Mouse (Mus musculus) embryonic facial prominence, embryonic 12.5 days (tissue): Measurements from ENCODE around the gene Rnf207. TPM values are rescaled to one million over a fixed set of nuclear protein-coding genes. Genes with fewer than 3 reads are reported as not detected.

Source experiments
- ATAC-seq: fragments of 200-750 bp; cut with Nextera tagmentation; 2 replicates; pipeline ENCODE4 v1.8.0; 2017; ENCODE audit not compliant: insufficient number of reproducible peaks, insufficient read depth, low FRiP score, low TSS enrichment
- H3K27ac ChIP-seq: fragments of 300-500 bp; sonication (generic); 2 replicates; pipeline ENCODE4 v1.5.1; 2016; ENCODE audit warnings: mild to moderate bottlenecking
- H3K27me3 ChIP-seq: fragments of 300-500 bp; sonication (generic); 2 replicates; pipeline ENCODE4 v1.6.1; 2016; ENCODE audit warnings: mild to moderate bottlenecking, moderate library complexity
- H3K36me3 ChIP-seq: fragments of 300-500 bp; sonication (generic); 2 replicates; pipeline ENCODE4 v1.6.1; 2016; ENCODE audit warnings: mild to moderate bottlenecking
- H3K4me1 ChIP-seq: fragments of 300-500 bp; sonication (generic); 2 replicates; pipeline ENCODE4 v1.6.1; 2016
- H3K4me2 ChIP-seq: fragments of 300-500 bp; sonication (generic); replicated peaks from 2 replicates; pipeline ENCODE4 v1.6.1; 2016; ENCODE audit warnings: mild to moderate bottlenecking, moderate library complexity
- H3K4me3 ChIP-seq: fragments of 300-500 bp; sonication (generic); 2 replicates; pipeline ENCODE4 v1.5.1; 2016; ENCODE audit warnings: mild to moderate bottlenecking
- H3K9ac ChIP-seq: fragments of 300-500 bp; sonication (generic); 2 replicates; pipeline ENCODE4 v1.6.1; 2016; ENCODE audit warnings: mild to moderate bottlenecking, moderate library complexity
- H3K9me3 ChIP-seq: fragments of 300-500 bp; sonication (generic); 2 replicates; pipeline ENCODE4 v1.6.1; 2016; ENCODE audit warnings: mild to moderate bottlenecking, moderate library complexity
- WGBS: fragments of 180-500 bp; shearing (Covaris S2); methylation state at CpG from one replicate; pipeline ENCODE4 v1.1.7; 2016; 5-methylcytosine and 5-hydroxymethylcytosine counted together
- polyA plus RNA-seq: library from polyadenylated mRNA; unstranded; fragments of >200 nt; fragmentation: Nextera tagmentation; extraction: Ambion mirVana; gene quantifications from 2 replicates; pipeline ENCODE4 v1.2.1, GENCODE M21; 2016

Rnf207 gene
- polyA plus RNA-seq, 1 experiment from 2014 or later = 1.0 TPM

DNA sequence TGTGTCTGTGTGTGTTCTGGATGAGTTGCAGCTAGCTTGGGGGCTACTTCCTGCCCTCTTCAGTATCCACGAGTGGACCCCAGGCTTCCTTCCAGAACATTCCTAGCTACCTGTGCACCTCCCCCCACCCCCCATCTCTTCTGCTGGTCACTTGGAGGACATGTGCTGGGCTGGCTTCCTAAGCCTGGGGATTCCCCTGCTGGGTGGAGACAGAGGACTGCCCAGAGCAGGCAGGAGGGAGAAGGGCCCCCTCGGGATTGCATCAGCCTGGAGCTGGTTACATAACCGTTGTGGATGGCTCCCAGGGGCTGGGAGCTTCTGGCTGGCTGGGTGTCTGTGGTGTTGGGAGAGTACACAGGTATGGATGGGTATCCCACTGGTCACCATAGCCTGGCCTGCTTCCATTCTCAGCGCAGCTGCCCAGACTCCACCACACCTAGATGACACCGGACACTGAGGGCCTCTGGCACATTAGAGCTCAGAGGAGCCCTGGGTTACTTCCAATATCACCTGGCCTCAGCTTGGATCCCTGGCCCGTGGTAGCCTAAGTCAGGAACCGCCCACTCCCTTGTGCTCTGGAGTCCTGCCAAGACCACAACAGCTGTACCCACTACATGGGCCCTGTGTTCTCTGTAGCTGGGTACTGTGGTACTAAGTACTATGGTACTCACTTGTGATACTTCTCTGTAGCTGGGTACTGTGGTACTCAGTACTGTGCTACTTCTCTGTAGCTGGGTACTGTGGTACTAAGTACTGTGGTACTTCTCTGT is 26.5 kb upstream of the Rnf207 start:
- no peak overlapping the region for H3K4me3 ChIP-seq
- WGBS = 58% methylated on average over 7 of the region's 7 CpGs
- no peak overlapping the region for H3K27ac ChIP-seq
- no peaks in the 10 kb centered on the region for H3K9me3 ChIP-seq
- H3K9ac ChIP-seq = no peak overlapping the region
- ATAC-seq = no peak
- no peak overlapping the region for H3K4me2 ChIP-seq
- peaks cover 4% of the 10 kb centered on the region for H3K4me1 ChIP-seq
- no peaks in the 10 kb centered on the region for H3K36me3 ChIP-seq
- peaks cover 65% of the 10 kb centered on the region for H3K27me3 ChIP-seq

DNA sequence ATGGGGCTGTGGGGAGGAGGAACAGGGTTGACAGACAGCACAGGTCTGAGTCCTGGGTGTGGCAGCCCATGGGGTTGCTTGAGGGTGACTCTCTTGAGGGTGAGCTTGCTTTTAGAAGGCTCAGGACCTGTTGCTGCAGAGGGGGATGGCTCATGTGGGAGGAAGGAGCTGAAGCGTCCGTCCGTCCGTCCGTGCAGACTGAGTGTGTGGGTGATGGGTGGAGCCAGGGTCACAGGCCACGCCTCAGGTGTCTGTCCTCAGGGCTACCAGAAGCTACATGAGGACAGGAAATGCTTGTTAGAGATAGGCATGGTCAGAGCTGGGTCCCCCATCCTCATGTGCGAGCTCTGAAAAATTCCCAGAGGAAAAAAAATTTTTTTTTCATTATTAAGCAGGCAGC is 25.9 kb upstream of the Rnf207 start:
- ATAC-seq = no peak
- no peak overlapping the region for H3K4me3 ChIP-seq
- peaks cover 3% of the 10 kb centered on the region; the same call in 1 of the 2 replicates for H3K4me1 ChIP-seq
- H3K9me3 ChIP-seq = no peaks in the 10 kb centered on the region
- H3K36me3 ChIP-seq = no peaks in the 10 kb centered on the region
- no peak overlapping the region for H3K9ac ChIP-seq
- H3K4me2 ChIP-seq = no peak overlapping the region
- H3K27me3 ChIP-seq = peaks cover 68% of the 10 kb centered on the region
- WGBS = 56% methylated on average over 7 of the region's 7 CpGs
- H3K27ac ChIP-seq = no peak overlapping the region

DNA sequence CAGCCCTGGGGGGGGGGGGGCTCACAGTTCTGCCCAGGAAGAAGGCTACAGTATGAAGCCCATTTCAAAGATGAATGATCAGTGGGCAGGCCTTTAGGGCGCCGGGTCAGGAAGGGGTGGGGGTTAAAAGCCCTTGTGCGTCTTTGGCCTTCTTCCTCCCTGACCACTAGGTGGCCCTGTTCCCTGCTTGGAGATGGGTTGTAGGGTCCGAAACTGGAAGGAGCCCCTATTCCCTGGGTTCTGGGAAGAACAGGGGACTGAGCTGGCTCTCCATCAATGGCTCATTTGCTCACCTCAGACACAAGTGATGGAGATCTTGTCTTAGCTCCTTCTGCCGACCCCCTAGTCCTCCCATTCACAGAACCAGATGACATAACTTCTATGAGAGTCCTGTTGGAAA is 24.5 kb upstream of the Rnf207 start:
- H3K36me3 ChIP-seq = no peaks in the 10 kb centered on the region
- H3K4me3 ChIP-seq = no peak overlapping the region
- no peak overlapping the region for H3K9ac ChIP-seq
- no peak overlapping the region for H3K27ac ChIP-seq
- whole genome bisulfite sequencing = 20% methylated on average over 5 of the region's 5 CpGs
- no peaks in the 10 kb centered on the region for H3K9me3 ChIP-seq
- H3K4me1 ChIP-seq = peaks cover 15% of the 10 kb centered on the region; the same call in 1 of the 2 replicates
- no peak for ATAC-seq
- H3K27me3 ChIP-seq = peaks cover 68% of the 10 kb centered on the region
- no peak overlapping the region for H3K4me2 ChIP-seq

DNA sequence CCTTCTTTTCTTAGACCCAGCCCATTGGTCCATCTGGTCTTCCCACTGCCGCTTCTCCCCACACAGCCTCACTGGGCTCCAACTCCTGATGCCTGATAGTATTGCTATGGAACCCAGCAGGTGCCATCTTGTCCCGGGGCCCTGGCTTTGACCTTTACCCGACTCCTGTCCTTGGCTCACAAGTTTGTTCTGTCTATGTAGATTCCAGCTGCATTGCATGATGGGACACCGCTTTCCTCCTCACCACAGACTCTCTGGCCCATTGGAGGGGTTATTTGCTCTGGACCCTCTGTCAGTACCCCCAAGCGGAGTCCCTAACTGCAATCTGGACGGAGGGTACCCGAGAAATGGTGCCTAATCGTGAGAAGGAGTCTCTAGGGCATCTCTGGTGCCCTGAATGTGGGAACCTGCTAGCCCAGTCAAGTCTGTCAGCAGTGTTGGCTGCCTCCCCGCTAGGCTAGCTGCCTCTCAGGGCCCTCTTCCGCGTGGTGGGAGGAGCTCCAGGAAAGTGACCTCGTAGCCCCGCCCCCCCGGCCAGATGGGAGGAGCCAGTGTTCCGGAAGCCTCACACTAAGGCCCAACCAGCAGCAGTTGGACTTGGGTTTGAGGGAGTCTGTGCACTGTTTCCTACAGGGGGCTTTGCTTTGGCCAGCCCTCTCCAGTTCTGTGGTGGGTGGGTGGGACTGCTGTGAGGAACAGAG is 21.9 kb upstream of the Rnf207 start:
- Histone ChIP-seq H3K9ac (no peak overlapping the region), H3K27me3 (peaks cover 79% of the 10 kb centered on the region), H3K4me2 (no peak overlapping the region), H3K36me3 (0 out of 2 replicates have a peak, but pooled peaks cover 3% of the 10 kb centered on the region), H3K27ac (no peak overlapping the region), H3K9me3 (no peaks in the 10 kb centered on the region), H3K4me1 (peaks cover 16% of the 10 kb centered on the region; the same call in 1 of the 2 replicates), H3K4me3 (no peak overlapping the region)
- WGBS = 38% methylated on average over 14 of the region's 15 CpGs
- ATAC-seq = no peak

DNA sequence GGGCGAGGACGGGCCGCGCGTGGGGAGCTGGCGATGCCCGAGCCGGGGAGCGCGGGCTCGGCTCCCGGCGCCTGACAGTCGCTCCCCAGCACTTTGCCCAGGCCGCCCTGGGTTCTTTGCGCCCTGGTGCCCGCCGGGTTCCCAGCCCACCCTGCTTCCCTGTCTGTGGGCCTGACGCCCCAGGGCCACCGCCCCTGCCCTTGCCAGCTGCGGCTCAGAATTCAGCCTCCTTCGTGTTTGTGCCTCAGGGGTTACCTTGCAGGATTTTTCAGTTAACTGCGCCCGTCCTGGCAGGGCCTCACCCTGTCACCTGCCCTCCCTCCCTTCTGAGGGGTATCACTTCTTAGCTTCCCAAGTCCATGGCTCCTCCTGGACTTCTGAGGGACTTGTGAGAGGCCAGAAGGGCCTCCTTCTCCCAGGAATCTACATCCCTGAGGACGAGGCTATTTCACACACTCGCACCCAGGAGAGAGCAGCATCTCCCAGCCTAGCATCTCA is 20.5 kb upstream of the Rnf207 start:
- peak overlapping the region; percentile 63 for H3K9ac ChIP-seq
- H3K27me3 ChIP-seq = peaks cover 76% of the 10 kb centered on the region
- H3K27ac ChIP-seq = no peak overlapping the region
- peaks cover 16% of the 10 kb centered on the region for H3K36me3 ChIP-seq
- H3K9me3 ChIP-seq = no peaks in the 10 kb centered on the region
- under 1% methylated on average over 21 of the region's 26 CpGs for WGBS
- peaks cover 16% of the 10 kb centered on the region; the same call in 1 of the 2 replicates for H3K4me1 ChIP-seq
- no peak for ATAC-seq
- peak overlapping the region; percentile 100 for H3K4me2 ChIP-seq
- peak overlapping the region; percentile 59 for H3K4me3 ChIP-seq

DNA sequence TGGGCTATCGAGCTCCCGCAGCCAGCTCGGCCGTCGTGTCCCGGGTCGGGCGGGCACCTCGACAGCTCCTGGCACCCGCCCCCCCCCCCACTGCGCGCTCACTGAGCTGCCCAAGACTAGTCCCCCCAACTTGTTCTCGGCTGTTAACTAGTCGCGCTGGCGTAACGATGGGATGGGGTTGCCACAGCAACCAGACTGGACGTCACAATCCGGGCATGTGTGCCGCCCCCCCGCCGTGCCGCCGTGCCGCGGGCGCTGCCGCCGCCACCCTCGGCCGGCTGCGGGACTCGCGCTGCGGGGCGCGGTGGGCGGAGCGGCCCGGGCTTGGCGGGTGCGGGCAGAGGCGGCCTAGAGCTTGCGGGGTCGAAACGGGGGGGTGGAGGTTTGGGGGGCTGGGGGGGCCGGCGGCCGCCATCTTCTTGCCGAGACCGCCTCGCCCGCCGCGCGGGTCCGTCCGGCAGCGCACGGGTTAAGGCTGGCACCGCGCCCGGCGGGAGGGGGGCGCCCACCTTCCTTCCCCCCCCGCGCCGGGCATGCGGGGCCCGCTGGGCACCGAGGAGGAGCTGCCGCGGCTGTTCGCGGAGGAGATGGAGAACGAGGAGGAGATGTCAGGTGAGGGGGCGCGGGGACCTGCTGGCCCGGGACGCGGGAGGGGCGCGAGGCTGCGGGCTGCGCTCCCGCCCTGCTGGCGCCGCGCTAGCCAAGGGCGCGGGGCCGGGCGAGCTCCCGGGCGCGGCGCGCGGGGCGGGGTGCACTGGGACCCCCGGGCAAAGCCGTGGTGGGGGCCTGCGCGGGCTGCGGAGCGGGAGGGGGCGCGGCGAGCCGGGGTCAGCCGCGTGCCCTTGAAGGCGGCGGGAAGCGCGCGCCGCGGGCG is 19.9 kb upstream of the Rnf207 start, which contains the start of gene Chd5:
Gene Chd5, plus strand, starts transcription at position 233 of the 874 bp plus-strand sequence.
- no peak for ATAC-seq
- peak within 1 kb of the TSS; percentile 59 for H3K4me3 ChIP-seq
- no peak within 1 kb of the TSS for H3K27ac ChIP-seq
- peak within 1 kb of the TSS; percentile 63 for H3K9ac ChIP-seq
- H3K36me3 ChIP-seq = peaks cover 23% of the 10 kb centered on the region
- peaks cover 16% of the 10 kb centered on the region; the same call in 1 of the 2 replicates for H3K4me1 ChIP-seq
- H3K4me2 ChIP-seq = peak within 1 kb of the TSS; percentile 100
- peaks cover 70% of the 10 kb centered on the region for H3K27me3 ChIP-seq
- H3K9me3 ChIP-seq = no peaks in the 10 kb centered on the region
- under 1% methylated on average over 61 of the region's 120 CpGs for WGBS

DNA sequence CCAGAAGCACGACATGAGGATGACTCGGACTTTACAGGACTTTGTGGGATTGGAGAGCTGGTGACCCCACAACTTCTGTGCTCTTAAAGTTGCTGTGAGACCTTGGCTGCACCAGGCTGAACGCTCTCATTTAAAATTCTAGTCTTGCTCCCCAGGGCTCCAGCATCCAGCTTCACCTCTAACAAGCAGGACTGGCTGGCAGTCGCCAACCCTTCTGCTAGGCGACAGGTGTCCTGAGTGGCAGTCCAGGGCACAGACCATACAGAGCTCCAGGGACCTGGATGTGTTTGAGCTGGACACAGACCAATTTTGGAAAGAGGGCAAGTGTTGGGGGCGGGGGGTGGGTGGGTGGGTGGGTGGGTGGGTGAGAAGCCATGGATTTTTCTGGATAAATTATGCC is 19.0 kb upstream of the Rnf207 start:
- 28% methylated on average over 6 of the region's 6 CpGs for WGBS
- Histone ChIP-seq H3K27me3 (peaks cover 62% of the 10 kb centered on the region), H3K36me3 (peaks cover 32% of the 10 kb centered on the region), H3K4me3 (no peak overlapping the region), H3K9ac (no peak overlapping the region), H3K4me1 (peaks cover 16% of the 10 kb centered on the region; the same call in 1 of the 2 replicates), H3K27ac (no peak overlapping the region), H3K4me2 (no peak overlapping the region), H3K9me3 (no peaks in the 10 kb centered on the region)
- no peak for ATAC-seq

DNA sequence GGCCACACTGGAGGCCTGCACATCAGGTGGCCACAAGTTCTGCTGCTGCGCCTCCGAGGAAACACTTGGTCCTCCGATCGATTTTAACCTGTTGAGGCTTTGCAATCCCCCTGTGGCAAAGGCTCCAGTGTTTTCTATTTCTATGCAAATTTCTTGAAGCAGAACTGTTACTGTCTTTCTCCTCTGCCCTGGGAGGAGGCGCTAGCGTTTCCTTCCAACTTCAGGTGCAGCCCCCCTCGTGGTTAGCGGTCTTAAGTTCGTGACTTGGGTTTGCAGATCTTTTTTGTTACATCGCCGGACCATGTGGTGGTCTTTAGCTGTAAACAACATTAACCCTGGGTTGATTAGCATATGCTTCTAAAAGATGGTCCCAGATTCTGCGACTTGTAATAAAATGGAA is 14.8 kb upstream of the Rnf207 start:
- Histone ChIP-seq H3K9ac (no peak overlapping the region), H3K36me3 (peaks cover 73% of the 10 kb centered on the region), H3K4me3 (no peak overlapping the region), H3K27me3 (peaks cover 24% of the 10 kb centered on the region), H3K4me2 (no peak overlapping the region), H3K4me1 (0 out of 2 replicates have a peak, but pooled peaks cover 5% of the 10 kb centered on the region), H3K9me3 (no peaks in the 10 kb centered on the region), H3K27ac (no peak overlapping the region)
- WGBS = 96% methylated on average over 12 of the region's 12 CpGs
- ATAC-seq = no peak

DNA sequence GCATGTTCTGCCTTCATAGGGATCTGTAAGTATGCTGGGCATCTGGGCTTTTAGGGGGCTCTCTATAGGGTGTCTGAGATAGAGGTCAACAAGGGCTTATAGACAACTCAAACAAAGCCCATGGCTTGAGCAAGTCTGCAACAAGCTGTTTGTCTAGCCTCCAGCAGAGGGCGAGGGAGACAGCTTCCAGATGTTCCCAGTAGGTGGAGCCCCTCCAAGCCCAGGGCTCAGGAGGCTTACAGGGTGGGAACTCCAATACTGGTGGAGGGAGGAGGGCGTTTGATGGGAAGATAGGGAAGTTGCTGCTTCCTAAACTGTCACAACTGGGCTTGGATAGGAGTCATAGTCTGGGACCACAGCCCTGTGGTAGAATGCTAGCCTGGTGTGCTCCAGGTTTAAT is 14.2 kb upstream of the Rnf207 start:
- ATAC-seq = no peak
- WGBS = 44% methylated on average over 2 of the region's 2 CpGs
- H3K36me3 ChIP-seq = peaks cover 77% of the 10 kb centered on the region

DNA sequence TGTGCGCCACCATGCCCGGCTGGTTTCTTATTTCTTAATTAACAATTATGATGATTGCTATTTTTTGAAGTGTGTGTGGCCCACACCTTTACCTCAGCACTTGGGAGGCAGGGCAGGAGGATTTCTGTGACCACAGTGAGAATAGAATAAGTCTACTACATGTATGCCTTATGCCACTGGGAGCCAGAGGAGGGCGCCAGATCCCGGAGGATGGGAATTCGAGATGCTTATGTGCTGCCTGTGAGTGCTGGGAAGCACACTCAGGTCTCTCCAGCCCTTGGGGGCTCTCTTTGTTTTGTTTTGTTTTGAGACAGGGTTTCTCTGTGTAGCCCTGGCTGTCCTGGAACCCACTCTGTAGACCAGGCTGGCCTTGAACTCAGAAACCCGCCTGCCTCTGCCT is 9.9 kb upstream of the Rnf207 start:
- peaks cover 14% of the 10 kb centered on the region for H3K4me1 ChIP-seq
- no peaks in the 10 kb centered on the region for H3K27me3 ChIP-seq
- no peak overlapping the region for H3K4me2 ChIP-seq
- no peak overlapping the region for H3K9ac ChIP-seq
- WGBS = 81% methylated on average over 6 of the region's 6 CpGs
- ATAC-seq = no peak
- no peak overlapping the region for H3K27ac ChIP-seq
- H3K4me3 ChIP-seq = no peak overlapping the region
- H3K36me3 ChIP-seq = peaks cover 60% of the 10 kb centered on the region
- no peaks in the 10 kb centered on the region for H3K9me3 ChIP-seq

More for the DNA sequence above, 14.2 kb upstream of the Rnf207 start:
- Histone ChIP-seq H3K9me3 (no peaks in the 10 kb centered on the region), H3K27me3 (peaks cover 17% of the 10 kb centered on the region), H3K27ac (no peak overlapping the region), H3K4me1 (no peaks in the 10 kb centered on the region; the same call in 1 of the 2 replicates), H3K4me3 (no peak overlapping the region), H3K4me2 (no peak overlapping the region), H3K9ac (no peak overlapping the region)

DNA sequence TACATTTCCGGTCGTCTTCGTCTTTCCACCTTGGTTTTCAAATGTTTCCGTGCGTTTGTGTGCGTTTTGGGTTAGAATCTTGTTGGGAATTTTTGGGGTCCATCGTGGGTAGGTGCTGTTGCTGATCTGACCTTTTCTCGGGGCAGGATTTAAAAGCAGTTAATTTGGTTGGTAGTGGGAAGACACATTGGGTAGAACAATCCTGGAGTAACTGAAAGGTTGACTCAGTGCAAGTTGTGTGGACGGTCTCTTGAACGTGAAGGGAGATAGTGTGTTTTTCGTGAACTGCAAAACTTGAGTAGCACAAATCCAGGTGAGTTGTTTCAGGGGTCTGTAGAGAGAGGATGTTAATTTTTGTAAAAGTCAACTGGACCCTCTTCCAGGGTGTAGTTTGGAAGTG is 7.8 kb upstream of the Rnf207 start:
- H3K9ac ChIP-seq = peak overlapping the region; percentile 88
- H3K4me2 ChIP-seq = peak overlapping the region; percentile 73
- peaks cover 39% of the 10 kb centered on the region for H3K36me3 ChIP-seq
- H3K27me3 ChIP-seq = no peaks in the 10 kb centered on the region
- H3K9me3 ChIP-seq = no peaks in the 10 kb centered on the region
- peaks cover 14% of the 10 kb centered on the region for H3K4me1 ChIP-seq
- 2% methylated on average over 11 of the region's 11 CpGs for WGBS
- peak overlapping the region; percentile 77 for H3K4me3 ChIP-seq
- ATAC-seq = no peak
- no peak overlapping the region; the same call in 1 of the 2 replicates for H3K27ac ChIP-seq
